Mouse (Mus musculus) bone marrow, adult 2 months (tissue): ENCODE data around the gene Gart. TPM values are rescaled to one million over a fixed set of nuclear protein-coding genes. Genes with fewer than 3 reads are reported as not detected.
"Not testable (repeated sequence)": the region's sequence is repeated elsewhere in the genome, so short reads cannot be mapped to it uniquely, and the experiment has no call there.

ENCODE experiments used
- H3K27ac ChIP-seq: fragments of 200-500 bp; 2 replicates; pipeline ENCODE4 v1.5.1; 2012; ENCODE audit warnings: low read depth, mild to moderate bottlenecking, control low read depth, inconsistent platforms, low read length; ENCODE audit not compliant: control insufficient read depth, poor library complexity, insufficient read depth
- H3K4me1 ChIP-seq: fragments of 200-500 bp; 2 replicates; pipeline ENCODE4 v1.6.1; 2011; ENCODE audit warnings: low read length; ENCODE audit not compliant: control insufficient read depth, insufficient read depth
- H3K4me3 ChIP-seq: fragments of 200-500 bp; replicated peaks from 2 replicates; pipeline ENCODE3; 2011; ENCODE audit warnings: mild to moderate bottlenecking, low read depth, low read length, control low read depth; ENCODE audit not compliant: control insufficient read depth
- CTCF ChIP-seq: fragments of 200-500 bp; IDR thresholded peaks from 2 replicates; pipeline ENCODE4 v1.5.1; 2011; ENCODE audit warnings: low read length, control low read depth; ENCODE audit not compliant: control insufficient read depth, insufficient read depth
- POLR2A ChIP-seq: fragments of 200-500 bp; IDR thresholded peaks from 2 replicates; pipeline ENCODE4 v1.6.1; 2011; ENCODE audit warnings: low read depth, mild to moderate bottlenecking, control low read depth, low read length, borderline replicate concordance; ENCODE audit not compliant: control insufficient read depth
- WGBS: fragments of 180-500 bp; shearing (Covaris S2); methylation state at CpG from one replicate; pipeline ENCODE4 v1.1.7; 2018; 5-methylcytosine and 5-hydroxymethylcytosine counted together
- polyA plus RNA-seq: library from polyadenylated mRNA; stranded (reverse); fragments of >200 nt; gene quantifications from 2 replicates; pipeline ENCODE4 v1.2.4, GENCODE M21; 2011; ENCODE audit warnings: low replicate concordance; ENCODE audit not compliant: missing spikeins, insufficient read depth, insufficient read length

Gart gene
- polyA plus RNA-seq, 1 experiment, result 94.2 TPM

- Histone ChIP-seq H3K27ac (no peak overlapping the region), H3K4me3 (no peak overlapping the region), H3K4me1 (no peaks in the 10 kb centered on the region; the same call in none of the 2 replicates)
- TF ChIP-seq POLR2A, result no peak
- no peak for TF ChIP-seq CTCF
- WGBS, result 94% methylated on average over 5 of the region's 5 CpGs
Measured at GRCm38 (mm10) chr16:91658471-91658870, 11.7 kb upstream of the Gart start.

- no peak for TF ChIP-seq POLR2A
- no peak for TF ChIP-seq CTCF
- Histone ChIP-seq H3K4me3 (no peak overlapping the region), H3K4me1 (no peaks in the 10 kb centered on the region; the same call in none of the 2 replicates), H3K27ac (no peak overlapping the region)
- 95% methylated on average over 17 of the region's 17 CpGs for WGBS
Measured at GRCm38 (mm10) chr16:91657285-91657684, 10.5 kb upstream of the Gart start.

- WGBS, result 98% methylated on average over 9 of the region's 9 CpGs
- Histone ChIP-seq H3K27ac (no peak overlapping the region), H3K4me1 (no peaks in the 10 kb centered on the region; the same call in none of the 2 replicates)
Measured at GRCm38 (mm10) chr16:91655285-91655684, 8.5 kb upstream of the Gart start.

GRCm38 (mm10) chr16:91652191-91652590, 5.4 kb upstream of the Gart start:
- Histone ChIP-seq H3K4me3 (no peak overlapping the region), H3K27ac (no peak overlapping the region), H3K4me1 (no peaks in the 10 kb centered on the region; the same call in none of the 2 replicates)
- 90% methylated on average over 3 of the region's 3 CpGs for WGBS
- no peak for TF ChIP-seq POLR2A
- TF ChIP-seq CTCF, result no peak

More at GRCm38 (mm10) chr16:91655285-91655684, 8.5 kb upstream of the Gart start:
- no peak overlapping the region for H3K4me3 ChIP-seq
- TF ChIP-seq CTCF, result no peak
- TF ChIP-seq POLR2A, result no peak

- H3K4me1 ChIP-seq, result no peaks in the 10 kb centered on the region; the same call in none of the 2 replicates
- no peak overlapping the region for H3K27ac ChIP-seq
- no peak for TF ChIP-seq POLR2A
- no peak for TF ChIP-seq CTCF
- H3K4me3 ChIP-seq, result peak overlapping the region; percentile 16
Measured at GRCm38 (mm10) chr16:91649781-91650180, 3.0 kb upstream of the Gart start.

GRCm38 (mm10) chr16:91649246-91649645, 2.5 kb upstream of the Gart start:
- WGBS, result 27% methylated on average over 3 of the region's 3 CpGs
- TF ChIP-seq CTCF (no peak), POLR2A (no peak)
- Histone ChIP-seq H3K4me3 (peak overlapping the region; percentile 17), H3K4me1 (no peaks in the 10 kb centered on the region; the same call in 1 of the 2 replicates), H3K27ac (no peak overlapping the region)

- peak; percentile 66; the same call in 1 of the 2 replicates for TF ChIP-seq POLR2A
- no peak for TF ChIP-seq CTCF
- WGBS, result 1% methylated on average over 25 of the region's 25 CpGs
- peak overlapping the region; percentile 99 for H3K27ac ChIP-seq
Measured at GRCm38 (mm10) chr16:91648220-91648550, 1.4 kb upstream of the Gart start.

GRCm38 (mm10) chr16:91647461-91648219, 888 bp upstream of the Gart start, which contains the start of gene Son:
Gene Son (plus strand): TSS chr16:91647506.
- under 1% methylated on average over 70 of the region's 70 CpGs for WGBS
- H3K4me1 ChIP-seq, result no peaks in the 10 kb centered on the region; the same call in 1 of the 2 replicates
- TF ChIP-seq CTCF (no peak), POLR2A (peak; percentile 96)
- peak within 1 kb of the TSS; percentile 98 for H3K4me3 ChIP-seq
- peak within 1 kb of the TSS; percentile 99 for H3K27ac ChIP-seq

More at GRCm38 (mm10) chr16:91648220-91648550, 1.4 kb upstream of the Gart start:
- Histone ChIP-seq H3K4me1 (no peaks in the 10 kb centered on the region; the same call in 1 of the 2 replicates), H3K4me3 (peak overlapping the region; percentile 98)

- Histone ChIP-seq H3K4me1 (no peaks in the 10 kb centered on the region; the same call in 1 of the 2 replicates), H3K4me3 (peak overlapping the region; percentile 83), H3K27ac (no peak overlapping the region; the same call in 1 of the 2 replicates)
- TF ChIP-seq POLR2A, result no peak
- TF ChIP-seq CTCF, result no peak
- WGBS, result under 1% methylated on average over 11 of the region's 11 CpGs
Measured at GRCm38 (mm10) chr16:91645995-91646602, 653 bp downstream of the Gart start.

GRCm38 (mm10) chr16:91645420-91645819, 1.3 kb downstream of the Gart start:
- not testable (repeated sequence) for H3K4me3 ChIP-seq, H3K4me1 ChIP-seq, H3K27ac ChIP-seq
- WGBS, result 22% methylated on average over 1 of the region's 2 CpGs
